Mouse (Mus musculus) small intestine, adult 2 months (tissue): ENCODE measurements around the gene Slc7a6.

Experiments used
- CTCF ChIP-seq: fragments of 200-500 bp; IDR thresholded peaks from 2 replicates; pipeline ENCODE4 v1.5.1; 2012; ENCODE audit warnings: low read depth, mild to moderate bottlenecking, control low read depth, inconsistent platforms, low read length, moderate library complexity, mixed read lengths; ENCODE audit not compliant: insufficient replicate concordance, insufficient read length; ENCODE audit errors: extremely low read depth
- POLR2A ChIP-seq: fragments of 200-500 bp; IDR thresholded peaks from 2 replicates; pipeline ENCODE4 v1.6.1; 2012; ENCODE audit warnings: low read depth, mild to moderate bottlenecking, control low read depth, inconsistent platforms, low read length, moderate library complexity

DNA sequence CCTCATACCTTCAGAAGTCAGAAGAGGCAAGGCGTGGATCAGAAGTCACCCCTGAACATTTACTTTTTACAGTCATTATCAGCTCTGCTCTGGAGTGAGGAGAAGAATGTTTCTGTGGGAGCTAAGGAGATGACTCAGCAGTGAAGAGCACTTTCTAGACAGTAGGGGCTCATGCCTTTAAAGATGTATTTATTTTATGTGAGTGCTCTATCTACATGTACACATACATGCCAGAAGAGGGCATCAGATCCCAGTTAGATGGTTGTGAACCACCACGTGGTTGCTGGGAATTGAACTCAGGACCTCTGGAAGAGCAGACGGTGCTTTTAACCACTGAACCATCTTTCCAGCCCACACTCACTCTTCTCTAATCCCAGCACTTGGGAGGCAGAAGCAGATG lies 41.6 kb upstream of the Slc7a6 start:
- no peak for TF ChIP-seq CTCF
- no peak for TF ChIP-seq POLR2A
